11 mouse cellular contexts compared by ENCODE assay signal in the genomic region with DNA sequence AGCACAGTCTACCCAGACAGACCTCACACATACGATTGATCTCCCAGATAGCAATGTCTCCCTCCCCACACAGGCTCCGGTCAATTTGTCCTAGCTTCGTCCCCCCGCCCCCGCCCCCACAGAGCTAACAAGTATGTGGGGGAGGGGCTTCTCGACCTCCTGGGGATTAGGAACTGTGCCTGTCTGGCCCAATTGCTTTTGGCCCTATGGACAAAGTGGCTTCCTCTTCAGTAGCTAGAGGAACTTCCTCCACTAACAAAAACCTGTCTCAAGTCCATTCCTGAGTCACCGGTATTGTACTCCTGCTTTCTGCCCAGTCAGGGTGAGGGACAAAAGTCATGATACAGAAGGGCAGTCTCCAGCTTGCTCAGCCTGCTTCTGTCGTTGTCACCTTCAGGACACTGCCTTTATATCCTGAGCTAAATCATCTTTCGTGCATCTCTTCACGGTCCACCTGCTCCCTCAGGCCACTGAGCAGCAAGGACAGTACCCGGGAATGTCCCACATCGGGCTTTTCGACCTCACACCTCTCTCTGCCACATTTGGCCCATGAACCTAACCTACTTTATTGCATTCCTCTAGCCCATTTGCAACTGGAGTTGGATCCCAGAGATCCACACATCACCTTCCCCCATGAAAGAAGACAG. TPM values are rescaled to one million over a fixed set of nuclear protein-coding genes. Genes with fewer than 3 reads are reported as not detected.
DNase-seq lines count a peak whose midpoint lies in the region; ATAC-seq lines count a peak whose summit lies in the region.
"Had no signal": no experiment of that assay in that cellular context is flagged by ENCODE, and none has a peak within 500 bp of the region (broad histone marks: within the 10 kb centered on the region; RNA-seq: fewer than 3 reads in every experiment).

No protein-coding gene starts in this region.

- H3K36me3 ChIP-seq in neural tube, embryonic 11.5 days (ENCODE audit: control insufficient read depth, insufficient read depth, low read length) = no peaks in the 10 kb centered on the region
- peaks cover 6% of the 10 kb centered on the region; the same call in 1 of the 2 replicates for H3K36me3 ChIP-seq in hindbrain, embryonic 14.5 days (replicated peaks; ENCODE audit: control insufficient read depth, insufficient read depth)
- no peaks in the 10 kb centered on the region for H3K36me3 ChIP-seq in midbrain, embryonic 11.5 days (ENCODE audit: control insufficient read depth, insufficient read depth, low read length)
- H3K36me3 ChIP-seq: liver, embryonic 15.5 days had no signal

- 6% methylated on average over 13 of the region's 13 CpGs for whole genome bisulfite sequencing in neural tube, embryonic 11.5 days
- 7% methylated on average over 13 of the region's 13 CpGs for WGBS in hindbrain, embryonic 14.5 days
- 5% methylated on average over 13 of the region's 13 CpGs for WGBS in midbrain, embryonic 11.5 days

- H3K27me3 ChIP-seq in neural tube, embryonic 11.5 days (ENCODE audit: control insufficient read depth, insufficient read depth, low read length) = peaks cover 30% of the 10 kb centered on the region
- 0 out of 2 replicates have a peak, but pooled peaks cover 3% of the 10 kb centered on the region for H3K27me3 ChIP-seq in hindbrain, embryonic 14.5 days (ENCODE audit: control insufficient read depth, insufficient read depth, low read length)
- H3K27me3 ChIP-seq in midbrain, embryonic 11.5 days (ENCODE audit: control insufficient read depth, insufficient read depth, low read length) = peaks cover 7% of the 10 kb centered on the region

- peak overlapping the region; percentile 25; the same call in 1 of the 2 replicates for H3K4me3 ChIP-seq in neural tube, embryonic 11.5 days (ENCODE audit: low read depth, low read length)
- no peak overlapping the region for H3K4me3 ChIP-seq in hindbrain, embryonic 14.5 days (replicated peaks; ENCODE audit: low read length)
- no peak overlapping the region for H3K4me3 ChIP-seq in midbrain, embryonic 11.5 days (ENCODE audit: low read depth, low read length)
- H3K4me3 ChIP-seq: liver, embryonic 15.5 days had no signal

- no peak overlapping the region; the same call in 1 of the 2 replicates for H3K9ac ChIP-seq in neural tube, embryonic 11.5 days (ENCODE audit: low read length)
- no peak overlapping the region for H3K9ac ChIP-seq in hindbrain, embryonic 14.5 days
- peak overlapping the region; percentile 48; the same call in 1 of the 2 replicates for H3K9ac ChIP-seq in midbrain, embryonic 11.5 days (ENCODE audit: low read length)
- H3K9ac ChIP-seq: liver, embryonic 15.5 days had no signal

- peaks cover 27% of the 10 kb centered on the region for H3K4me1 ChIP-seq in neural tube, embryonic 11.5 days (ENCODE audit: control insufficient read depth, insufficient read depth, low read length)
- H3K4me1 ChIP-seq in hindbrain, embryonic 14.5 days (replicated peaks; ENCODE audit: control insufficient read depth, insufficient read depth, low read length) = peaks cover 26% of the 10 kb centered on the region
- H3K4me1 ChIP-seq in midbrain, embryonic 11.5 days (ENCODE audit: control insufficient read depth, insufficient read depth, low read length) = peaks cover 35% of the 10 kb centered on the region

- no peak for ATAC-seq in neural tube, embryonic 11.5 days (ENCODE audit: insufficient read depth, low FRiP score, low TSS enrichment)
- no peak for ATAC-seq in hindbrain, embryonic 14.5 days (ENCODE audit: low FRiP score)
- 0 out of 2 replicates have a peak, but pooled peaks have one; percentile 1 for ATAC-seq in midbrain, embryonic 11.5 days (ENCODE audit: low FRiP score)

- no peak for DNase-seq in neural tube, embryonic 11.5 days (ENCODE audit: low spot score)
- no peak for DNase-seq in neural tube, embryonic 10.5 days (ENCODE audit: extremely low spot score, low spot score)
- no peak for DNase-seq in hindbrain, embryonic 14.5 days (ENCODE audit: low spot score)
- DNase-seq in midbrain, embryonic 11.5 days (ENCODE audit: low spot score, missing footprints) = no peak
- no peak for DNase-seq in MN1 (ENCODE audit: low spot score)
- no peak for DNase-seq in natural killer cell, adult 2 months (ENCODE audit: low spot score in 2 of 2)
- DNase-seq in cerebellum, postnatal 14 days = no peak
- DNase-seq: adrenal gland, postnatal 10 days; cerebellum, postnatal 25 days had no signal

- no peaks in the 10 kb centered on the region for H3K9me3 ChIP-seq in neural tube, embryonic 11.5 days (ENCODE audit: control insufficient read depth, low read length)
- H3K9me3 ChIP-seq in hindbrain, embryonic 14.5 days (ENCODE audit: control insufficient read depth, low read length) = no peaks in the 10 kb centered on the region
- no peaks in the 10 kb centered on the region for H3K9me3 ChIP-seq in midbrain, embryonic 11.5 days (ENCODE audit: control insufficient read depth, low read length)
- H3K9me3 ChIP-seq: liver, embryonic 15.5 days had no signal

- no peak overlapping the region; the same call in 1 of the 2 replicates for H3K27ac ChIP-seq in neural tube, embryonic 11.5 days (ENCODE audit: low read depth, low read length)
- H3K27ac ChIP-seq in hindbrain, embryonic 14.5 days = no peak overlapping the region
- peak overlapping the region; percentile 44 for H3K27ac ChIP-seq in midbrain, embryonic 11.5 days (ENCODE audit: low read depth, low read length)
- H3K27ac ChIP-seq: liver, embryonic 15.5 days had no signal

- H3K4me2 ChIP-seq in neural tube, embryonic 11.5 days (ENCODE audit: low read depth) = peak overlapping the region; percentile 68; the same call in 1 of the 2 replicates
- H3K4me2 ChIP-seq in hindbrain, embryonic 14.5 days (replicated peaks) = peak overlapping the region; percentile 60; the same call in 1 of the 2 replicates
- peak overlapping the region; percentile 75 for H3K4me2 ChIP-seq in midbrain, embryonic 11.5 days

RNA-seq across cellular contexts. Expression of a gene that starts 15.2 kb away (rescaled TPM):
- not detected in 2 replicates for polyA plus RNA-seq in neural tube, embryonic 11.5 days (2014; fragmentation: Nextera tagmentation; extraction: Ambion mirVana)
- polyA plus RNA-seq in hindbrain, embryonic 14.5 days (2014; fragmentation: Nextera tagmentation; extraction: Ambion mirVana) = not detected in 2 replicates
- not detected in 2 replicates for polyA plus RNA-seq in midbrain, embryonic 11.5 days (2014; fragmentation: Nextera tagmentation; extraction: Ambion mirVana)
- polyA plus RNA-seq: large intestine, adult 2 months; liver, embryonic 15.5 days had no signal

RNA-seq across cellular contexts. Expression of a gene that starts 24.7 kb away (rescaled TPM):
- polyA plus RNA-seq in neural tube, embryonic 11.5 days (2014; fragmentation: Nextera tagmentation; extraction: Ambion mirVana) = 0.24 and 0.74 TPM in 2 replicates
- 1.4 and 2.2 TPM in 2 replicates for polyA plus RNA-seq in hindbrain, embryonic 14.5 days (2014; fragmentation: Nextera tagmentation; extraction: Ambion mirVana)
- 0.55 and 0.85 TPM in 2 replicates for polyA plus RNA-seq in midbrain, embryonic 11.5 days (2014; fragmentation: Nextera tagmentation; extraction: Ambion mirVana)
- polyA plus RNA-seq: liver, embryonic 15.5 days had no signal

RNA-seq across cellular contexts. Expression of a gene that starts 34.0 kb away (rescaled TPM):
- 2.6 and 3.1 TPM in 2 replicates for polyA plus RNA-seq in neural tube, embryonic 11.5 days (2014; fragmentation: Nextera tagmentation; extraction: Ambion mirVana)
- 6.5 and 7.7 TPM in 2 replicates for polyA plus RNA-seq in hindbrain, embryonic 14.5 days (2014; fragmentation: Nextera tagmentation; extraction: Ambion mirVana)
- 2.1 and 2.6 TPM in 2 replicates for polyA plus RNA-seq in midbrain, embryonic 11.5 days (2014; fragmentation: Nextera tagmentation; extraction: Ambion mirVana)

RNA-seq across cellular contexts. Expression of a gene that starts 43.1 kb away (rescaled TPM):
- 55.3 and 64.9 TPM in 2 replicates for polyA plus RNA-seq in neural tube, embryonic 11.5 days (2014; fragmentation: Nextera tagmentation; extraction: Ambion mirVana)
- 16.0 and 16.6 TPM in 2 replicates for polyA plus RNA-seq in hindbrain, embryonic 14.5 days (2014; fragmentation: Nextera tagmentation; extraction: Ambion mirVana)
- polyA plus RNA-seq in midbrain, embryonic 11.5 days (2014; fragmentation: Nextera tagmentation; extraction: Ambion mirVana) = 71.7 and 77.2 TPM in 2 replicates
